Mouse (Mus musculus) adipocyte (in vitro differentiated cells): ENCODE measurements at regions not wholly inside any gene's neighbourhood (a gene's known extent, or its start where the extent isn't known, plus 50 kb on each side); places are given as distances from the start of the nearest gene placed in this dataset.
"Not testable (repeated sequence)": the region's sequence is repeated elsewhere in the genome, so short reads cannot be mapped to it uniquely, and the experiment has no call there.

Experiments
- DNase-seq: peaks from one replicate; pipeline ENCODE4 v3.0.0-alpha.2; 2016; ENCODE audit warnings: low spot score

DNA sequence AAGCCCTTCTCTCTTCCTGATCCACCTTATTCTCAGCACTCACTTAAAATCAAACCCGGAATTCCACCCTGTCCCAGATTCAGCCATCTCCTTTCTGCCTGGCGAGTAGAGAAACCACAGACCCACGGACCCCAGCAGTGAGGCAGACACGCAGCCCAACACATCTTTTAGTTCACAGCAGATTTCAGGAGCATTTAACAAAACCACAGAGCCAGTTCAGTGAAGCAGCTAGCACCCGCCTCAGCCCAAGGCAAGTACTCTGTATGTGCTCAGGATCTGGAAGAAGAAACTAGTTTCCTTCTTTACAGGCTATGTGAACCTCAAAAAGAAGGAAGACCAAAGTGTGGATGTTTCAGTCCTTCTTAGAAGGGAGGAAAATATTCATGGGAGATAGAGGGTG, 560.6 kb downstream of the Nyap2 start:
- no peak for DNase-seq

DNA sequence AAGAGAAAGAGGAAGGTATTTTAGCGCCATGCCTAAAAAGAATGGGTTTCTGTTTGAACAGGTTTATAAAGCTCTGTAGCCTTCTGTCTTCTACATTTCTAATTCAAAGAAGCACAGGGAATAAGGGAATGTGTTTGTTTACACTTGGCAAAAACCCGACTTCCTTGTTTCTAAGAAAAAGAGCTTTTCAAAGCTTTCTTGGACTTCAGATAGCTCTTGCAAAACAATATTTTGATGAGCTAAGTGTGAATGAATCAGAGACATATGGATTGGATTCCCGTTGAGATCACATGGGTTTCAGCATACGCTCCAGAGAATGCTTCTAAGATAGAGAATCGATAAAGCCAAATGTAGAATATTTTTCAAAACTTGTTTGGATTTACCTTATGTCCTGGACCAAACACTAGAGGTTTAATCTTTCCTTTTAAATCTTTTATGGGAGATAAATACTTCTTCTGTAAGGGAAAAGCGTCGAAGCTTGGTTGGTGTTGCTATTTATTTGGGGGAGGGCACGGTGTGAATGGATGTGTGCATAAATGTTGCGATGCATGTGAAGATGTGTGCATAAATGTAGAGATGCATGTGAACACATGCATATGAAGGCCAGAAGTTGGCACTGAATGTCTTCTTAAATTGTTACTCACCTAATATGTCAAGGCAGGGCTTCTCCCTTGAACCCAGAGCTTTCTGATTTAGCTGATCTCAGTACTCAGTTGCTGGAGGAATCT, 576.4 kb downstream of the Nyap2 start:
- DNase-seq = no peak

DNA sequence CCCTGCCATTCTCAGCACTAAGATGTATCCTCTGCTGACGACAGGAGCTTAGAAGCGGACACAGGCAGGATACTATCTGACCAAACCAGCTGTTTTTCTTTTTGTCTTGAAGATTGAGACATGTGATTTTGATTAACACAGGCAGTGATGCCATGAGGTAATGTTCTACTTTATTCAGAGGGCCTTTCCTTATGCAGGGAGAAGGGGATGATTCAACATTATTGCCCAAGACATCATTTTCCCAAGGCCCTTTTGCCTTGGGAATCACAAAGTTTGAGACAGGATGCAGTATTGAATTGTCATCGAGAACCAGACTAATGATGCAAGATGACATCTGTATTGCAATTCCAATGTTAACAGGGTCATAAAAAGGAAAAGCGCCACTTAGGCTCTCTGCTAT, 571.7 kb upstream of the Gm9747 start:
- DNase-seq = peak; percentile 35

DNA sequence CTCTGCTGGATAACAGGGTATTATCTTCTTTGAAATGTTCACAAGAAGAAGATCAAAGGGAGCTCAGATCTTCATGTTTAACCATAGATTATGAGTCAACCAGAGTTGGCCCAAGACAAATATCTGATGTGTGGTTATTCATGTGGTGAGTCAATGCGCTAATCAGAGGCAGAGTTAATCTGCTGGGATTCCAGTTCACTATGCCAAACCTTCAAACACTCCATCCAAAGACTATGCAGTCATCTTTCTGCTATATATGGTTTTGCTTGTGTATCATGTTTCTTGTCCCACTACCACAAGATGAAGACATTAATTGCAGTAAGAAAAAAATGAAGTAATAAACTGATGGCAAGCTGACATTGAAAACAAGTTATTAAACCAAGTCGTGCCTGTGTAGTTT, 561.8 kb upstream of the Gm9747 start:
- DNase-seq = no peak

DNA sequence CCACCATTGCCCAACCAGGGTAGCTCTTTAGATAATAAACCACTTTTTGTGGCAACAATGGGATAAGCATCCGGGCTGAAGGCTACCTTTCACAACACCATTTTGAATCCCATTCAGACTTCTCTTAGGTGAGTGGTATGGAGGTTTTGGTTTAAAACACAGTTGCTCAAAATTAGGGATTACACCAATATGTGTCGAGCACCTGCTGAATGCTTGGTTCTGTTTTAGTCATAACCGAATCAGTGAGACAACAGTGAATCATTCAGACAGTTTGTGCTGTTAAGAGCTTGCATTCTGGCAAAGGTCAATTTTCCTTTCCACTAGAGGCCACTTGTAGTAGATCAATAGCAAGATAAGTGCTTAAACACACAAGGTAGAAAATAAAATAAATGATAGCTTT, 561.2 kb upstream of the Gm9747 start:
- DNase-seq = no peak

DNA sequence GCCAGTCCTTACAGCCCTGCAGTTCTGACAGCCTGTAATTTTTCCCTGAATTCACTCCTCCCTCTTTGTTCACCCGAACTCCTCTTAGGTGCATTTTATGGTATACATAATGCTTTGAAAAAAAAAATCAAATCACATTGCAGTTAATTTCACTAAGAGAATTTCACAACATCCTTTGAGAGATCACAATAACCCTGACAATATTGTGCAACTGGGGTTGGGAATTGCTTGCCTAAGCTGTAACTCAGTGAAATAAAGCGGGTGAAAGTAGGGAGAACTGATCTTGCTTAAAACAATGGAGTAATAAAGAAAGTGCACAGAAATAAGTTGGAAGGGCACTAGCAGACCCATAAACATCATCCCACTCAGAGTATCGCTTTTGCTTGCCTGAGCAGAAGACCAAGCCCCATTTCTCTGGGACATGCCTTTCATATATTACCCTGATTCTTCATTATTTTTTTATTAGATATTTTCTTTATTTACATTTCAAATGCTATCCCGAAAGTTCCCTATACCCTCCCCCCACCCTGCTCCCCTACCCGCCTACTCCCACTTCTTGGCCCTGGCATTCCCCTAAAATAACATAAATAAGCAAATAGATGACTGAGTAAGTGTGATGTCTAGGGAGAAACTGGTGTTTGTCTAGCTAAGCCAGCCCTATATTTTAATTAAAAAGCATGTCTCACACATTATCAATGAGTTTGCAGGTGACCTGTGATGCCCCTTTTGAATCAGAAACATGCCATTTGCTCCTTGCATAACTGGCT, 557.2 kb upstream of the Gm9747 start:
- DNase-seq = peak; percentile 75

DNA sequence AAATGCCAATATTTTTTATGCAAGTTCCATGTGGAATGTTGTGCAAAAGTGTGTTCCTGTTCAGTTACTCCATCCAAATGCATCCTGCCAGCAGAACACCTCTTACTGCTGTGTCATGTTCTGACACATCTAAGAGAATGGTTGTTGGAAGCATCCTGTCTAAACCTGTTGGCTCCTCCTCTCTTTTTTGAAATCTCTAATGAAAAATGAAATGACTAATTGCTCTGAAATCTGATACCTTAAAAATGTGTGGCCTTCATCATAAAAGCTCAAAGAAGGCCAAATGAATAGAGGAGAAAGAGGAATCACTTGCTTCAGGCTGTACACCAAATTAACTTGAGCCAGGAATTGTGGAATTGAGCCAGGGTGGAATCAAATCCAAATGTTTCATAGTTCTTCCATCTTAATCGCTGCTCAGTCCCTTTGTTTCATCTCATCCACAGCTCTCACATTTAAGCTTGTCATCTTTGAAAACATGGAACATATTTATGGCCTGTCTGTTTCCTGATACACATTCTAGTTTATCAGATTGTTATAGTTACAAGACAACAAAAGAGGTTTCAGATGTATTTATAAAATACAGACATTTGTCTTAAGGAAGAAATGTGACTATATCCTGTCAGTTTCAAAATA, 555.0 kb upstream of the Gm9747 start:
- DNase-seq = peak; percentile 71

DNA sequence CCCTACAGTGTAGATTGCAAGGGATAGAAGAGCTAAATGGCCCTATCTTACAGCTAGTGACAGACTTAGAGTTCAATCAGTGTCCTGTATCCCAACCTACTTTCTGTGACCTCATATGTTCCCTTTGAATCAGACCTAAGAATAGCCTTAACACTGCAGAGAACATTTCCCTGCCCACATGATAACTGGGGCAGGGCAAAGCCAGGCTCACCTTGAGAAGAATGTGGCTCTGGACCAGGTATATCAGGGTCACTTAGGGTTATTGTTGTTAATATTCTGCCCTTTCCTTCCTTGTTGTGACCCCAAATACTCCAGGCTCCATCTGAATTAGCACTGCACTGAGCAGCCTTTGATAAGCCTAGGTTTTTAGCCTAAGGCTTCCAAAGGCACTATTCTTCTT, 536.8 kb upstream of the Gm9747 start:
- DNase-seq = no peak

DNA sequence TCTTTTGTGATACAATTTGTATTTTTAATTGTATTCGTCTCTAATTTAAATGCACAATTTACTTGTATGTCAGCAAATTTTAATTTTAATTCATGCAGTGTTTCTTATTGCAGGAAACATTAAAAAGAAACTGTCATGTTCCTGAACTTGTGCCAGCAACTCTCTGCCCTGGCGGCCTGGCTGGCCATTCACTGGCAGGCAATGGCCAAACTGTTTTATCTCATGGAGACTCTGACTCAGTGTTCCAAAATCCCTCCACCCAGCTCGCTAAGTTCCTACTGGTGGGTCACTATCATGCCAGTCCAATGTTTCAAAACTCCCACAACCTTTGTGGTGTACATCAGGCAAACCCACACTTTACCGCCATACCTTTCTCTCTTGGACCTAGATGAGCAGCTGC, 523.7 kb upstream of the Gm9747 start:
- DNase-seq = no peak

DNA sequence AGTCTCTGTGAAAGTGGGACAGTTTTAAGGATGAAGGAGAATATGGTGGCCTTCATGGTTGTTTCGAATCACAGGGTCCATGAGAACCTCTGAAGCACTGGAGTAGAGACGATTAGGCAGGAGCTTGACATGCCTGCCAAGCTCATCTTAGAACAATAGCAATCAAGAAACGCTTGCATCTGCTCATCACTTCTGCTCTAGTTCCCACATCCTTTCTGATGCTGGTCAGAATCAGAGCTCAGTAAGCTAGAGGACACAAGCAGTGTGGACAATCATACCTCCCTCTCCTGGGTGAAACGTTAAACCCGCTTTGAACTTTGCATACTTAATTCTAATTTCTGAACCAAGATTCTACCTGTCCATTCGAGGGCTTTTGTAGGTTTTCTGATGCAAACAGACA, 515.8 kb upstream of the Gm9747 start:
- no peak for DNase-seq

DNA sequence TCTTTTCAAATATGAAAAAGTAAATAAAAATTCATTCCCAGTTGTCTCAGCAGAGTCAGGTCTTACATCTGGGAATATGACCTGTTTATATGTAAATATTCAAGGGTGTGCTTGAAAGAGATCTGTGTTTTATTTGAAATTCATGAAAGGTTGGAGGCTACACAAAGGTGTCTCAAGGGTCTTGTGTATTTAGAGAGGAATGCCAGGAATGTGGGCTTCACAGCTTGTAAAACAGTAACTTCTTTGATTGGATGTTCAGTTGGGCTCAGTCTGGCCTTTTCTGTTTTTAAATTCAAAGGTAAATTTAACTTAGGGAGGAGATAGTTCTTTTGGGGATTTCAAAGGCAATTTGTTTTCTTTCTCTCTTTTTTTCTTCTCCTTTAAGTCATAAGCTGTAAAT, 514.7 kb upstream of the Gm9747 start:
- no peak for DNase-seq

DNA sequence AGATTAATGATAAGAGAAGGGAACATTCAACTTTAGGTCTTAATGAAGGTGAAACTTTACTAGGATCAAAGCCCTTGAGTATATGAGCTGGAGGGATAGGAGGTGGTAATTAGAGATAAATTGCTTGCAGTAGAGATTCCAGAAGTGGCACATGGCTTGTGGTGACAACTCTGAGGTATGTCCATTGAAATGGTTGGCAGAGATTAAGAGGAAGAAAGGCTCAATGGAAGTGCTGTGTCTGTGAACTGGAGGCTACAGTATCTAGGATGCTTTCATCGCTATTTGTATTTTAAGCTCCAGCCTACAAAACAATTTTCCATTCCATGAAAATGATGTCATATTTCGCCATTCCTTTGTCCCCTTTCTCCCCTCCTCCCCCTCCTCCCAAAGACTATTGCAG, 508.1 kb upstream of the Gm9747 start:
- DNase-seq = no peak

DNA sequence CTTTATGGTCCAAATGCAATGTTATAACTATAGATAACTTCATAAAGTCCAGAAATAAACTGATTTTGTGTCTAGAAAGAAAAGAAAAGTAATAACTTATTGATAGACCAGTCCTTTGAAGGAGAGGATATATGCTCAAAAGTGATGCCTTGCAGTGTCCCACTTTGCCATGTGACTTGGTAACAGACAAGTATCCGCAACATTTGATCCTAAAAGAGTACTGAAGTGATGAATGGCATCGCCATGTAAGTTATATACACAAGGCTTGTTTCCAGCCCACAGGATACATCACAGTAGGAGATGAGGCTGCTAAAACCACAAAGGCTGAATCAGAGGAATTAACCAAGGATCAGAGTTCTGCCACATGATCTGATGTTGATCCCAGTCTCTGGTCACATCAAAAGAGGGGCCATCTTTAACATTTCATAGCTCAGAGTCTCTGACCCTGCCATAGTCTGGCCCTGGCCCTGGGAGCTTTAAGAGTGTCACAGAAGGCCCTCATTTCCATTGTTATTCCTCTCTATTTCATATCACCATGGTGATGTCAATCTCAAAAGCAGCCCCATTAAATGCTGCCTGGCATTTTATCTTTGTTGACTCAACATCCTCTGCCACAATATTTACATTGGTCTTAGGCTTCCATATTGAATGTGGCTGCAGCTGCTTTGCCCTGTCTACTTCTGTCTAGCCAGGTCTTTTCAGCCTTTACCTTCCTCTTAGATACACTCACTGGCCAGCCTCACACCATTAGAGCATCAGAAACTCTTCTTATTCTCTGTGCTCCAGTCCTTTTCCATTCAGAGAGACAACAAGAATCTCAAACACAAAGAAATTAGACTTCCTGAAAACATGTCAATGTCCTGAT, 506.4 kb upstream of the Gm9747 start:
- no peak for DNase-seq

DNA sequence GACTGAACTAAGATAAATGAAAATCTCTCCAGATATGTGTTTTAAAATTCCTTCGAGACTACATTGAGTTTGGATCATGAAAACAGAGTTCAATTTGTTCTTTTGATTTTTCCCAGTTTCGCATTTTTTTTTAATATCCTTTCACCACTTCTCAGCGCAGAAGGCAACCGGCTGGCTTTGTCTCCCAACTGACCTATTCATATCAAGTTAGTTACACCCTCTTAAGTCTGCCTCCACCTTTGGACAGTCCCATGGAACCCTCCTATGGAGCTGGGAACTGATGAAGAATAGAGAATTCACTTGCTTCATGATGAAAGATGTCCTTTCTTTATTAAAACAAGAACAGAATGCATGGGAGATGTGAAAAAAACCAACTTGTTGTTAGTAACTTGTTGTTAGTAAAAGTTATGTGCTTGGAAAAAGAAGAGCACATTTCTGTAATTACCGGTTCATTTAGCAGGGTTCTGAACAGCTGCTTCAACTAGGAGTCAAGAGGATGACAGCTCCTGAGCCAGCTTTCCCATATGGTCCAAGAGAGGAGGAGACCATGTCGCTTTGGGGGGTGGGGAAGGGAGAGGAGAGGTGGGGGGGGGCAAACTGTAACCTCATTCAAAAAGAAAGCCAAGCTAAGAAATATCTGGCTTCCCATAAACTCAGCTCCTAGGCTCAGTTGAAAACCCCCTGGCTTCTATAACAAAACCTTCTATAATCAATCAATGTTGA, 495.6 kb upstream of the Gm9747 start:
- DNase-seq = no peak

DNA sequence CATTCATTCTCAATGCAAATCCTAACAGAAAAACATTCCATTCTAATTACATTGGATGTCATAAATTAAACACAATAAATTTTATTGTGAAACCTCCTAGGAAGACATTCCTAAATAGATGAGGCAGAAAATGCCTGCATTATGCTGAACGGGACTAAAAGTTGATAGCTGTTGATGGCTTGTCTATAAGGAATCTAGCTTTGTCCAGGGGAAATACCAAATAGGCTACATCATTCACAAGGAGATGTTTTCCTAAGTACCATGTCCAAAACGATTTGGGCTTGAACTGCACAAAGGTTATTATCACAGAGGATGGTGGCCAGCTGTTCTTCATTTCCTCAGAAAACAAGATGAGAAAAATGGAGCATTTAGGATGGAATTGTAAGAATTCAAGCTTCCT, 494.5 kb upstream of the Gm9747 start:
- DNase-seq = peak; percentile 45

DNA sequence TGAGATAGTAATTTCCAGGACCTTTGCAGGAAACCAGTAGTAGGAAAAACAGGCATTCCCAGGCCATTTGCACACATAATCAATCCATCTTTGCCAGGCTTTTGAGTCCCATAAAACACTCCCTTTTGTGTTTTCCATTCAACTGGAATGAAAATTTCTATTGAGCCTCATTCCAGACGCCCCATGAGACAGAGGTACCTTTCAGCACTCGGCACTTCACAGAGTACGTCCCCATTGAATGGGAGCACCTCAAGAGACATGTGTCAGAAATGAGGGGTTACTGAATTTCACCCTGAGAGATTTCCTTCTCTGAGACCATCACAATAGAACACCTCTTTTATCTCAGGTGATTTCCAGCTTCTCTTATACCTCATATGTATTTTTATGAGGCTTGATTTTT, 493.5 kb upstream of the Gm9747 start:
- DNase-seq = no peak

DNA sequence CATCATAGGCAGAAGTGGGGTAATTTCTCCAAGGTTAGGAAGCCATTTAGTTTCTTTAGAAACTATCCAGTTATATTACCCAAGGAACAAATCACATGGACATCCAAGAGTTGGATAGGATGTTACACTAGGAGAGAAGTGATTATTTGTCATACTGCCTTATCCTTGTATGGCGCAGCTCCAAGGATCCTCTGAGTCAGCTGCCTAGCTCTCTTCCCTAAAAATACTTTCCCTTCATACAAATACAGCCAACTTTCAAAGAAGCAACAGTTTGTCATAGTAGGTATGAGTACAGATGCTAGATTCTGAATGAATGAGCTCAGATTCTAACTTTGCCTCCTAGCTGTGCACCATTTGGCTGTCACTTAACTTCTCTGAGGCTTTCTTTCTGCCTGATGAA, 492.9 kb upstream of the Gm9747 start:
- peak; percentile 84 for DNase-seq

DNA sequence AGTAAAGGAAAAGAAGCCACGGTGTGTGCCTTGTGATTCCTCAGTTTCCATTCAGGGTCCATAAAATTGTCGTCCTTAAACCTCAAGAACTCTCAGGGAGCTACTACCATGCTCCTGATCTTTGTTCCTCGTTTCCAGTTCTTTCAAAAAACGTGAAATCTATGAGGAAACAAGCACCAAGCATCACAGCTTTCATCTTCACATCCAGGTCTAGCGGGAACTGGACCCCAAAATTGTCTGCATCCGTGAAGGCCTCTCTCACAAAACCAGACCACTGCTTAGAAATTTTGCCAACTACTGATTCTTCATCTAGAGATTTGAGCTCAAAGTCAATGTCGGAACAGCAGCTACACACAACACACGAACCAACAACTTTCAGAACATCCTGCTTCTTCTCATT, 491.0 kb upstream of the Gm9747 start:
- DNase-seq = not testable (repeated sequence)

DNA sequence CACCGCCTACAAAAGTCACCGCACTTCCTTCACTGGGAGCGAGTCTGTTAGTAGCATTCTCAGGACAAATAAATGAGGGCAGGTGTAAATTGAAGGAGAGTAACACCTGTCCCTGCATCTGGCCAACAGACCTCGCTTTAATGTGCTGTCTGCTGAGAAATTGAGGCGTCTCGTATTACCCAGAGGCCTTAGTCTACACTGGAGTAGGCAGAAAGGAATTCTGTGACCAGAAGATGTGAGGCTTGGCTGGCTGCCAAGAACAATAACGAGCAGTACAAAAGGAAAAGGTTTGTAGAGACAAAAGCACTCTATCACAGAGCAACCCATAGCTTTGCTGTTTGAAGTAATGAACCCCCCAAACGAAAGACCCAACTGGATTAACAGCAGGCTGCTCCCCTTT, 488.4 kb upstream of the Gm9747 start:
- DNase-seq = no peak

DNA sequence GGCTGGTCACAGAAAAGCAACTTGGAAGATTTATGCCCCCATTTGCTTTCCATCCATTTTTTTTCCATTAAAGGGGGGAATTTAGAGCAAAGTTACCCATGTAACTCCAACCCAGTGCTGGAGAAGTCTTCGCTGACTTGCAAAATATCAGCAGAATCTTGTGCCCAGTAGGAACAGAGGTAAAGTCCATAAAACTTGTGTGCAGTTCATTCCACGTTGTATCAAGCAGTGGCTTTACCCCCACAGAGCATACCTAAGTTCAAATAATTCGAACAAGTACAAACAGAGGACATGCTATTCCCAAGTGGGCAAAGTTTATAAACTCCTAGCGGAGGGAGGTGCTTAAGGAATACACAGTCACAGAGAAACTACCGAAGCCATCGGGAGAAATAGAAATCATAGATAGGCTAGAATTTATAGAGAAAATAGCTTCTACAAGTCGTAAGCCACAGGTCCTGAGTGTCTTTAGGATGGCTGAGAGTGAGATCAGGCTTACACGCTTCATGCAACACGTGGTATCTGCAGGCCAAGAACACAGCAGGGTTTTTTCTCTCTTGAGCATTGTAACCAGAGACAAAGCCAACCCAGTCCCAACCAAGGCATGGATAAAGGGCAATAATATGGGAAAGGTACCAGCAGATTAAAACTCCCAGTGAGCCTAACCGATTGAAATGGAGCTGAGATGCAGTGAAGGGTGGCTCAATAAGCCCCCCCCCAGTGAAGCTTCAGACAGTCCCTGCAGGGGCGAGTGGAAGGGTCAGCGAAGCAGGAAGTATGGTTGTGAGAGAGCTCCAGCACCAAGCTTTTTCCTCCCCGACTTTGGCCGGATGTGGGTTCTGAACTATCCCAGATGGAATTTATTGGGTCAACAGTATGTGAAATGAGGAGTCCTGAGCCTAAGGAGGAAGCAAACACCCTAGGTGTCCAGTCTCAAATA, 487.6 kb upstream of the Gm9747 start:
- peak; percentile 89 for DNase-seq

DNA sequence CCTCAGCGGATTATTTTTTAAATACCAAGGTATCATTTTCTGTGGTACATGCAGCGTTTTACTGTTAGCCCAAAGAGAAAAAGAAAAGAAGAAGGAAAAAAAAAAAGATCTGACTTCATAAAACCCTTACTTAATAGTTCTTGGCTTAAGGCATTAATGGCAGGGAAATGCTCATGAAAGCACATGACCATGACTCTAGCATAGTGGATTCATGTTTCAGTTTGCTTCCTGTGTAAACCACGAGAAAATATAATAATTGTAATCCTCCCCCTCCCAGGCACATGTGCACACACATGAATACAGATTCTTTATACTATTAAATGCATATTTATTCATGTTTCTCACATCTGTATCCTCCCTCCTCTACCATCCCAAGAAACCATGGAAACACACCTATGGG, 486.9 kb upstream of the Gm9747 start:
- peak; percentile 51 for DNase-seq
